Mouse (Mus musculus): ENCODE results near the gene Nckap5l. TPM values are rescaled to one million over a fixed set of nuclear protein-coding genes. Genes with fewer than 3 reads are reported as not detected.

Gene Nckap5l
- 40.6 and 42.1 TPM in 2 replicates for total RNA-seq (2021)
- long read RNA-seq, partial matches to known transcripts, result 7 of 7 reads
- long read RNA-seq, other reads (novel, unspliced or antisense), result 0 of 7 reads

GRCm38 (mm10) chr15:99457606-99458401 is at the start of gene Nckap5l:
Gene Nckap5l (minus strand): TSS chr15:99457748.
- DNase-seq, result peak; percentile 95

- peak; percentile 45 for DNase-seq
These were observed 48.0 kb upstream of the Nckap5l start for GRCm38 (mm10) chr15:99505324-99506095.

GRCm38 (mm10) chr15:99503256-99503655 is 45.7 kb upstream of the Nckap5l start:
- DNase-seq, result no peak

GRCm38 (mm10) chr15:99502311-99502831 is 44.8 kb upstream of the Nckap5l start:
- no peak for DNase-seq

- DNase-seq, result peak; percentile 37
These were observed 44.0 kb upstream of the Nckap5l start for GRCm38 (mm10) chr15:99501292-99502260.

- no peak for DNase-seq
These were observed 42.8 kb upstream of the Nckap5l start for GRCm38 (mm10) chr15:99500320-99500719.

- DNase-seq, result no peak
These were observed 42.2 kb upstream of the Nckap5l start for GRCm38 (mm10) chr15:99499726-99500125.

GRCm38 (mm10) chr15:99498781-99499180 is 41.2 kb upstream of the Nckap5l start:
- peak; percentile 70 for DNase-seq

GRCm38 (mm10) chr15:99498356-99498755 is 40.8 kb upstream of the Nckap5l start:
- no peak for DNase-seq

- peak; percentile 66 for DNase-seq
These were observed 40.1 kb upstream of the Nckap5l start for GRCm38 (mm10) chr15:99497527-99498242.

GRCm38 (mm10) chr15:99497061-99497460 is 39.5 kb upstream of the Nckap5l start:
- peak; percentile 35 for DNase-seq

- DNase-seq, result no peak
These were observed 27.2 kb upstream of the Nckap5l start for GRCm38 (mm10) chr15:99484745-99485144.

GRCm38 (mm10) chr15:99475814-99476213 is 18.3 kb upstream of the Nckap5l start:
- DNase-seq, result no peak

GRCm38 (mm10) chr15:99474576-99474926 is 17.0 kb upstream of the Nckap5l start, which contains the start of gene Bcdin3d:
Gene Bcdin3d (minus strand): TSS chr15:99474730.
- DNase-seq, result peak; percentile 89

- peak; percentile 64 for DNase-seq
These were observed 16.4 kb upstream of the Nckap5l start for GRCm38 (mm10) chr15:99473801-99474575.

- DNase-seq, result no peak
These were observed 15.4 kb upstream of the Nckap5l start for GRCm38 (mm10) chr15:99472972-99473371.

GRCm38 (mm10) chr15:99471677-99472063 is 14.1 kb upstream of the Nckap5l start:
- DNase-seq, result no peak

- DNase-seq, result peak; percentile 58
These were observed 13.6 kb upstream of the Nckap5l start for GRCm38 (mm10) chr15:99470971-99471676.

GRCm38 (mm10) chr15:99470224-99470761 is 12.7 kb upstream of the Nckap5l start:
- DNase-seq, result no peak
